Mouse (Mus musculus): Measurements from ENCODE around the gene Satb2.

DNA sequence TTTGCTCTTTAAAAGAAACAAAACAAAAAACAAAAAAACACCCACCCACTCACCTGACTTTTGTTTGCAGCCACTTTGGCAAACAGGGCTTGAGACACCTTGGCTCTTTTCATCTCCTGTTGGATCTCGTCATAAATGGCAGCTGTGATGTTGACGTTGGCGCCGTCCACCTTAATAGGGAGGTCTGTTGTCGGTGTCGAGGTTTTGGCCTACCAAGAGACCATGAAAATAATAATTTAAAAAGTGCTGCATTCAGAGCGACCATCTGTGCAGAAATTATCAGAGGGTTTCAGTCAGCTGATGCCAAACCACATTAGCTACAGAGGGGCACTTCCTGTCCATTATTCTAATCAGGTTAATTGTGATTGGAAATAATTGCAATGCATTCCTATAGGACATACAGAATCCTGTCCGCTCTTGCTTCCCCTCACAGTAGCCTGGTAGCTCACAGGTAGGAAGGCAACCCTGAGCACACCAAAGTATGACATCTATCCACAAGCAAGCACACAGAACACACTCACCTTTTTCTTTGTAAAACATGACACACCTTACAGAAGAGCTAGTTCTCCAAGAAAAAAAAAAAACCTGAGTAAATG, 132.8 kb downstream of the Satb2 start:
- TF ChIP-seq CTCF (IDR thresholded peaks at IDR 0.05; ENCODE audit: low read depth, low read length): no peak
- no peak for TF ChIP-seq POLR2A (IDR thresholded peaks at IDR 0.05; ENCODE audit: borderline replicate concordance, low read depth, low read length)

All from bone marrow macrophage, adult 2 months (primary cell).